Mouse (Mus musculus) heart, postnatal 0 days (tissue): Measurements from ENCODE around the gene Wnt4.

ENCODE experiments used
- CTCF ChIP-seq: IDR thresholded peaks from 2 replicates; pipeline ENCODE4 v1.5.1; 2016; ENCODE audit warnings: antibody characterized with exemption, control low read depth, low read depth
- EP300 ChIP-seq: IDR thresholded peaks from 2 replicates; pipeline ENCODE4 v1.6.1; 2016; ENCODE audit warnings: antibody characterized with exemption, low read depth

DNA sequence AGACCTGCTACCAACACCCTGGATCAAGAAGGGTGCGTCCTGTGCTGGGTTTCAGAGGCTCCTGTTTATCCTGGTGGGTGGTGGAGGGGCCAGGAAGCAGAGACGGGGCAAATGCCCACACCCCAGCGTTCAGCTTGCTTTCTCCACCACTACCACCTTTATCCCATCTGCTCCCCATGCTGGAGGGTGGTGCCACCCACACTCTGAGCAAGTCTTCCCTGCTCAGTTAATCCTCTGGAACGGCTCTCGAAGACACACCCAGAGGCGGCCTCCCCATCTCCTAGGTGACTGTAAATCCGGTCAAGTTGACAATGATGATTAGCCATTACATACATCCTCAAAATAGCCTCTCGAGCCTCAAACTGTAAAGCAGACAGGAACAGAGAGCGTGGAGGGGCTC lies 41.9 kb upstream of the Wnt4 start:
- TF ChIP-seq CTCF (no peak), EP300 (no peak)
